Mouse (Mus musculus) heart, embryonic 15.5 days (tissue): ENCODE results near the gene Rpl9. TPM values are rescaled to one million over a fixed set of nuclear protein-coding genes. Genes with fewer than 3 reads are reported as not detected.

Source experiments
- ATAC-seq: fragments of 200-750 bp; cut with Nextera tagmentation; replicated peaks from 2 replicates; pipeline ENCODE4 v1.8.0; 2017; ENCODE audit warnings: low read depth, moderate TSS enrichment; ENCODE audit not compliant: insufficient number of reproducible peaks, insufficient read depth, low FRiP score
- H3K27ac ChIP-seq: fragments of 300-500 bp; sonication (generic); 2 replicates; pipeline ENCODE4 v1.5.1; 2015; ENCODE audit warnings: mild to moderate bottlenecking, inconsistent platforms
- H3K27me3 ChIP-seq: fragments of 300-500 bp; sonication (generic); 2 replicates; pipeline ENCODE4 v1.6.1; 2015; ENCODE audit warnings: inconsistent platforms
- H3K36me3 ChIP-seq: fragments of 300-500 bp; sonication (generic); 2 replicates; pipeline ENCODE4 v1.6.1; 2015; ENCODE audit warnings: mild to moderate bottlenecking, inconsistent platforms
- H3K4me1 ChIP-seq: fragments of 300-500 bp; sonication (generic); replicated peaks from 2 replicates; pipeline ENCODE4 v1.6.1; 2015; ENCODE audit warnings: inconsistent platforms
- H3K4me2 ChIP-seq: fragments of 300-500 bp; sonication (generic); 2 replicates; pipeline ENCODE4 v1.6.1; 2015; ENCODE audit warnings: inconsistent platforms, mild to moderate bottlenecking, moderate library complexity
- H3K4me3 ChIP-seq: fragments of 300-500 bp; sonication (generic); 2 replicates; pipeline ENCODE4 v1.5.1; 2015; ENCODE audit warnings: mild to moderate bottlenecking, inconsistent platforms
- H3K9ac ChIP-seq: fragments of 300-500 bp; sonication (generic); 2 replicates; pipeline ENCODE4 v1.6.1; 2015; ENCODE audit warnings: mild to moderate bottlenecking, inconsistent platforms
- H3K9me3 ChIP-seq: fragments of 300-500 bp; sonication (generic); replicated peaks from 2 replicates; pipeline ENCODE4 v1.6.1; 2016; ENCODE audit warnings: inconsistent platforms
- WGBS: fragments of 180-500 bp; shearing (Covaris S2); methylation state at CpG from one replicate; pipeline ENCODE4 v1.1.7; 2015; ENCODE audit warnings: mixed read lengths; 5-methylcytosine and 5-hydroxymethylcytosine counted together
- polyA plus RNA-seq: library from polyadenylated mRNA; unstranded; fragments of >200 nt; fragmentation: Nextera tagmentation; extraction: Ambion mirVana; gene quantifications from 2 replicates; pipeline ENCODE4 v1.2.1, GENCODE M21; 2015

The Rpl9 gene
- 539 and 574 TPM in 2 replicates for polyA plus RNA-seq

- under 1% methylated on average over 83 of the region's 83 CpGs for WGBS
- peaks cover 14% of the 10 kb centered on the region for H3K4me1 ChIP-seq
- peak within 1 kb of the TSS; percentile 97 for H3K4me3 ChIP-seq
- H3K27ac ChIP-seq: peak within 1 kb of the TSS; percentile 88
- peak within 1 kb of the TSS; percentile 99 for H3K9ac ChIP-seq
- H3K36me3 ChIP-seq: peaks cover 44% of the 10 kb centered on the region
- no peaks in the 10 kb centered on the region for H3K9me3 ChIP-seq
- peak; percentile 95 for ATAC-seq
- H3K4me2 ChIP-seq: peak within 1 kb of the TSS; percentile 68
- H3K27me3 ChIP-seq: no peaks in the 10 kb centered on the region
Observed at GRCm38 (mm10) chr5:65390648-65391644, at the start of gene Rpl9, which contains the start of gene Lias. Rpl9 (minus strand) TSS chr5:65391444. Lias (plus strand) TSS chr5:65391497.

GRCm38 (mm10) chr5:65438041-65438440 is 46.8 kb upstream of the Rpl9 start:
- no peak overlapping the region for H3K4me3 ChIP-seq
- H3K4me2 ChIP-seq: no peak overlapping the region
- no peak overlapping the region for H3K27ac ChIP-seq
- no peaks in the 10 kb centered on the region for H3K9me3 ChIP-seq
- no peak for ATAC-seq
- peaks cover 11% of the 10 kb centered on the region; the same call in 1 of the 2 replicates for H3K4me1 ChIP-seq
- H3K9ac ChIP-seq: no peak overlapping the region
- H3K27me3 ChIP-seq: no peaks in the 10 kb centered on the region
- no peaks in the 10 kb centered on the region for H3K36me3 ChIP-seq

GRCm38 (mm10) chr5:65435806-65436561 is 44.7 kb upstream of the Rpl9 start, which contains the start of gene Ugdh:
Ugdh (minus strand) TSS chr5:65435949.
- Histone ChIP-seq H3K4me1 (peaks cover 14% of the 10 kb centered on the region; the same call in 1 of the 2 replicates), H3K9ac (peak within 1 kb of the TSS; percentile 93), H3K27me3 (no peaks in the 10 kb centered on the region), H3K36me3 (no peaks in the 10 kb centered on the region), H3K4me2 (peak within 1 kb of the TSS; percentile 75), H3K9me3 (no peaks in the 10 kb centered on the region), H3K27ac (peak within 1 kb of the TSS; percentile 95), H3K4me3 (peak within 1 kb of the TSS; percentile 93)
- ATAC-seq: peak; percentile 98
- under 1% methylated on average over 51 of the region's 51 CpGs for WGBS

- H3K9ac ChIP-seq: peak overlapping the region; percentile 93
- H3K4me2 ChIP-seq: peak overlapping the region; percentile 75
- WGBS: 1% methylated on average over 45 of the region's 47 CpGs
- no peak; the same call in 1 of the 2 replicates for ATAC-seq
- H3K36me3 ChIP-seq: no peaks in the 10 kb centered on the region
- H3K9me3 ChIP-seq: no peaks in the 10 kb centered on the region
- H3K27ac ChIP-seq: peak overlapping the region; percentile 95
- no peaks in the 10 kb centered on the region for H3K27me3 ChIP-seq
- peaks cover 14% of the 10 kb centered on the region; the same call in 1 of the 2 replicates for H3K4me1 ChIP-seq
- H3K4me3 ChIP-seq: peak overlapping the region; percentile 93
Observed at GRCm38 (mm10) chr5:65435363-65435805, 44.1 kb upstream of the Rpl9 start.

- Histone ChIP-seq H3K9ac (peak overlapping the region; percentile 93), H3K27me3 (no peaks in the 10 kb centered on the region), H3K36me3 (no peaks in the 10 kb centered on the region), H3K4me1 (peaks cover 14% of the 10 kb centered on the region; the same call in 1 of the 2 replicates), H3K27ac (peak overlapping the region; percentile 95), H3K9me3 (no peaks in the 10 kb centered on the region), H3K4me3 (peak overlapping the region; percentile 93), H3K4me2 (peak overlapping the region; percentile 75)
- 5% methylated on average over 15 of the region's 15 CpGs for WGBS
- no peak for ATAC-seq
Observed at GRCm38 (mm10) chr5:65434471-65435362, 43.5 kb upstream of the Rpl9 start.

GRCm38 (mm10) chr5:65429441-65429840 is 38.2 kb upstream of the Rpl9 start:
- Histone ChIP-seq H3K4me3 (no peak overlapping the region), H3K27ac (no peak overlapping the region), H3K36me3 (peaks cover 16% of the 10 kb centered on the region; the same call in 1 of the 2 replicates), H3K9me3 (no peaks in the 10 kb centered on the region), H3K27me3 (no peaks in the 10 kb centered on the region), H3K4me1 (peaks cover 10% of the 10 kb centered on the region; the same call in 1 of the 2 replicates), H3K4me2 (no peak overlapping the region), H3K9ac (no peak overlapping the region)
- 83% methylated on average over 5 of the region's 5 CpGs for WGBS
- no peak for ATAC-seq

GRCm38 (mm10) chr5:65428321-65428720 is 37.1 kb upstream of the Rpl9 start:
- Histone ChIP-seq H3K27me3 (no peaks in the 10 kb centered on the region), H3K4me2 (no peak overlapping the region), H3K36me3 (peaks cover 25% of the 10 kb centered on the region; the same call in 1 of the 2 replicates), H3K4me3 (no peak overlapping the region), H3K4me1 (peaks cover 6% of the 10 kb centered on the region; the same call in 1 of the 2 replicates), H3K9me3 (no peaks in the 10 kb centered on the region), H3K27ac (no peak overlapping the region), H3K9ac (no peak overlapping the region)
- 50% methylated on average over 4 of the region's 4 CpGs for WGBS
- ATAC-seq: no peak

GRCm38 (mm10) chr5:65425251-65425650 is 34.0 kb upstream of the Rpl9 start:
- no peak overlapping the region for H3K4me2 ChIP-seq
- H3K4me1 ChIP-seq: no peaks in the 10 kb centered on the region
- H3K4me3 ChIP-seq: no peak overlapping the region
- H3K27ac ChIP-seq: no peak overlapping the region
- 88% methylated on average over 5 of the region's 5 CpGs for WGBS
- peaks cover 55% of the 10 kb centered on the region for H3K36me3 ChIP-seq
- H3K9me3 ChIP-seq: no peaks in the 10 kb centered on the region
- H3K9ac ChIP-seq: no peak overlapping the region
- no peak for ATAC-seq
- H3K27me3 ChIP-seq: no peaks in the 10 kb centered on the region

GRCm38 (mm10) chr5:65424215-65424614 is 33.0 kb upstream of the Rpl9 start:
- no peak overlapping the region for H3K9ac ChIP-seq
- no peaks in the 10 kb centered on the region for H3K27me3 ChIP-seq
- H3K9me3 ChIP-seq: no peaks in the 10 kb centered on the region
- no peak for ATAC-seq
- H3K36me3 ChIP-seq: peaks cover 65% of the 10 kb centered on the region
- 87% methylated on average over 6 of the region's 6 CpGs for WGBS
- no peaks in the 10 kb centered on the region for H3K4me1 ChIP-seq
- H3K4me3 ChIP-seq: no peak overlapping the region
- no peak overlapping the region for H3K4me2 ChIP-seq
- no peak overlapping the region for H3K27ac ChIP-seq

- Histone ChIP-seq H3K9me3 (no peaks in the 10 kb centered on the region), H3K9ac (no peak overlapping the region), H3K4me2 (no peak overlapping the region), H3K27ac (no peak overlapping the region), H3K27me3 (no peaks in the 10 kb centered on the region), H3K4me1 (no peaks in the 10 kb centered on the region), H3K4me3 (no peak overlapping the region), H3K36me3 (peaks cover 69% of the 10 kb centered on the region)
- ATAC-seq: no peak
- 86% methylated on average over 8 of the region's 8 CpGs for WGBS
Observed at GRCm38 (mm10) chr5:65422803-65423202, 31.6 kb upstream of the Rpl9 start.
